Mouse (Mus musculus) embryonic facial prominence, embryonic 10.5 days (tissue): ENCODE results near the gene Gprc5c. TPM values are rescaled to one million over a fixed set of nuclear protein-coding genes. Genes with fewer than 3 reads are reported as not detected.

Experiments
- DNase-seq: peaks from one replicate; pipeline ENCODE4 v3.0.0-alpha.2; 2017; ENCODE audit warnings: low spot score
- H3K27ac ChIP-seq: fragments of 300-500 bp; sonication (generic); replicated peaks from 2 replicates; pipeline ENCODE4 v1.5.1; 2016; ENCODE audit warnings: mild to moderate bottlenecking
- H3K27me3 ChIP-seq: fragments of 300-500 bp; sonication (generic); replicated peaks from 2 replicates; pipeline ENCODE4 v1.6.1; 2016; ENCODE audit warnings: low read depth, mild to moderate bottlenecking; ENCODE audit not compliant: poor library complexity, severe bottlenecking
- H3K36me3 ChIP-seq: fragments of 300-500 bp; sonication (generic); replicated peaks from 2 replicates; pipeline ENCODE4 v1.6.1; 2016; ENCODE audit warnings: mild to moderate bottlenecking, moderate library complexity
- H3K4me1 ChIP-seq: fragments of 300-500 bp; sonication (generic); 2 replicates; pipeline ENCODE4 v1.6.1; 2016
- H3K4me3 ChIP-seq: fragments of 300-500 bp; sonication (generic); 2 replicates; pipeline ENCODE4 v1.5.1; 2016; ENCODE audit warnings: mild to moderate bottlenecking, moderate library complexity
- H3K9me3 ChIP-seq: fragments of 300-500 bp; sonication (generic); 2 replicates; pipeline ENCODE4 v1.6.1; 2016; ENCODE audit warnings: mild to moderate bottlenecking
- WGBS: fragments of 180-500 bp; shearing (Covaris S2); methylation state at CpG from one replicate; pipeline ENCODE4 v1.1.7; 2016; 5-methylcytosine and 5-hydroxymethylcytosine counted together
- polyA plus RNA-seq: library from polyadenylated mRNA; unstranded; fragments of >200 nt; fragmentation: Nextera tagmentation; extraction: Ambion mirVana; gene quantifications from 2 replicates; pipeline ENCODE4 v1.2.1, GENCODE M21; 2016

Gprc5c gene
- polyA plus RNA-seq, 1 experiment from 2014 or later: 62.5 TPM

DNA sequence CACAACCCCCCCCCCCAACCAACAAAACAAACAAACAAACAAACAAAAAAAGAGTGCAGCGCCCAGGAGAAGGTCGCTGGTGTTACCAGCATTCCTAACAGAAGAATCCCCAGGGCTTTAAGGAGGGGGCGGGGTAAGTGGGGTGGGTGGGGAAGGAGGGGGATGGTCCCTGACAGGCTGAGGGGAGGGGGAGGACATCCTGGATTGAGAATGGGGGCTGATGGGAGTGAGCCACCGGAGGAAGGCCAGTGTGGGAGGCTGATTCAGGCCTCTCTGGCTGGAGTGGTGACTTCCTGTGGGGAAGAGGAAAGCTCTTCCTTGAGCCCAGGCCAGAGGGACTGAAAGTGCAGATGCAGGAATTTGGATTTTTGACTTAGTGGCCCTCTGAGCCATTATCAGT, 4.6 kb upstream of the Gprc5c start:
- 67% methylated on average over 4 of the region's 4 CpGs for WGBS
- no peaks in the 10 kb centered on the region for H3K36me3 ChIP-seq
- no peak overlapping the region for H3K27ac ChIP-seq
- 0 out of 2 replicates have a peak, but pooled peaks cover 3% of the 10 kb centered on the region for H3K9me3 ChIP-seq
- H3K27me3 ChIP-seq: peaks cover 29% of the 10 kb centered on the region
- no peak for DNase-seq
- H3K4me3 ChIP-seq: no peak overlapping the region
- H3K4me1 ChIP-seq: peaks cover 63% of the 10 kb centered on the region

DNA sequence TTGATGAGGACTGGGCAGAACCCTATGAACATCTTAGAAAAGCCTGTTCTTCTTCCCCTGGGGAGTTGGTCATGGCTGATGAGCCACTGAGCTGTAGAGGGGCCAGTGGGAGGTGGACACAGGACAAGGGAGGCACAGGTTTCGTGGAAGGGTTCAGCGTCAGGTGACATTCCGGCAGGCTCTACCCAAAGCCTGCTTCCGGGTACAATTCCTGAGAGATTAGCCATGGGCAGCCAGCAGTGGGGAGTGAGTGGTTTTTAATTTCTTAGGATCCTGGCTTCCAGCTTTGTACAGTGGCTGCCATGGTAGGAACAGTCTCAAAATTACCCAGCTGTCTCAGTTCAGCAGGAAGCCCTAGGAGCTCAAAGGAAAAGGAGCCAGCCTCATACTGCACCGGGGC, 3.9 kb upstream of the Gprc5c start:
- DNase-seq: no peak
- Histone ChIP-seq H3K27me3 (peaks cover 35% of the 10 kb centered on the region), H3K4me1 (peaks cover 69% of the 10 kb centered on the region), H3K9me3 (no peaks in the 10 kb centered on the region), H3K36me3 (no peaks in the 10 kb centered on the region), H3K27ac (peak overlapping the region; percentile 7; the same call in 1 of the 2 replicates), H3K4me3 (no peak overlapping the region)
- WGBS: 77% methylated on average over 5 of the region's 5 CpGs

DNA sequence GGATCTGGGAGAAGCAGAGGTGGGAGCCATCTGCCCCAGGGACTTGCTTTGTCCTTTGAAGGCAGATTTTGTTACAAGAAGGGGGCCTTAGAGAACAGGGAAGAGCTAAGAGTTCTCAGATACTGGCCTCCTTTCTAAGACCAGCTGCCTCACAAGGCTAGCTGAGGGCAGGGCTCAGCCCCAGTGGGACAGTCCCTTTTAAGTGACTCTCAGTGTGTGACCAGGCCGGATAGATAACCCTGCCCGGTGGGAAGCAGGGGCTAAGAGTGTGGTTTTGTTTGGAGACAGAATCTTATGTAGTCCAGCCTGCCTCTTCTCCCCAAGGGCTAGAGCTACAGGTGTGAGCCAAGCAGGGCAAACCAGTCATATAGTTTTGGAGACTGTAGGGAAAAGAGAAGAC, 1.4 kb upstream of the Gprc5c start:
- H3K27me3 ChIP-seq: peaks cover 56% of the 10 kb centered on the region
- no peak for DNase-seq

DNA sequence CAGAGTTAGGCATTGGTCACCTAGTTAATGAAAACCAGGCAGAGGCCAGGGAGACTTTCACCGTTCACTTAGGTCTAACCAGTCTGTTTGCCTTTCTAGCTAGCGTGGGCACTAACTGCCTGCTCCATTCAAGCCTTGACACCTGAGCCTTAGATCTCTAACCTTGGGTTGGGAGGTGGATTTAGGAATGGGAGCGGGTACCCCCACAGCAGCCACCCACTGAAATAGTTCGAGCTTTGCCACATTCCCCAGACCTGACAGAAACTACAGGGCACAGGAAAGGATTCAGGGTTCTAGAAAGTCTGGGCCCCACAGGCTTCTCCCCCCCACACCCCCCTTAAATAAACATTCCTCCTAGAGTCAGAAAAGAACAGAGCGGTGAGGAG, 893 bp upstream of the Gprc5c start:
- H3K27ac ChIP-seq: peak overlapping the region; percentile 94
- H3K9me3 ChIP-seq: no peaks in the 10 kb centered on the region
- peak overlapping the region; percentile 88 for H3K4me3 ChIP-seq
- WGBS: 6% methylated on average over 5 of the region's 5 CpGs
- H3K4me1 ChIP-seq: peaks cover 78% of the 10 kb centered on the region
- peak; percentile 41 for DNase-seq
- peaks cover 7% of the 10 kb centered on the region; the same call in 1 of the 2 replicates for H3K36me3 ChIP-seq
- peaks cover 56% of the 10 kb centered on the region for H3K27me3 ChIP-seq

More for the DNA sequence above, 1.4 kb upstream of the Gprc5c start:
- Histone ChIP-seq H3K9me3 (no peaks in the 10 kb centered on the region), H3K4me1 (peaks cover 79% of the 10 kb centered on the region), H3K36me3 (peaks cover 3% of the 10 kb centered on the region; the same call in 1 of the 2 replicates), H3K4me3 (peak overlapping the region; percentile 88; the same call in 1 of the 2 replicates), H3K27ac (peak overlapping the region; percentile 94)
- WGBS: 2% methylated on average over 2 of the region's 2 CpGs

DNA sequence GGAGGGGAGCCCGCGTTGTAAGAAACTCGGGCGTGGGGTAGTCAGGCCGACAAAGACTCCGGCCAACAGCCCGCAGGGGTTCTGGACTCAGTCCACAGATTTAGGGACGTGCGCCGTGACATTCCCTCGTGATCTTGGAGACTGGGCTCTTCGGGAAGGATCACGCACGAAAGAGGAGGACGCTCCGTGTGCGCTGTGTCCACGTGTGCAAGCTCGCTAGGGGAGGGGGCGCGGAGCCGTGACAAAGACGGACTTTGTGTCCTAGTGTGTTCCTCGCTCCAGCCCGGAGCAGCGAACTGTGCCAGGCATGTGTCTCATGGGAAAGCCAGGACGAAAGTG, 286 bp downstream of the Gprc5c start:
- Histone ChIP-seq H3K9me3 (no peaks in the 10 kb centered on the region), H3K27ac (peak overlapping the region; percentile 94), H3K36me3 (peaks cover 9% of the 10 kb centered on the region), H3K4me3 (peak overlapping the region; percentile 88), H3K4me1 (peaks cover 75% of the 10 kb centered on the region), H3K27me3 (peaks cover 56% of the 10 kb centered on the region)
- WGBS: under 1% methylated on average over 27 of the region's 27 CpGs
- no peak for DNase-seq

DNA sequence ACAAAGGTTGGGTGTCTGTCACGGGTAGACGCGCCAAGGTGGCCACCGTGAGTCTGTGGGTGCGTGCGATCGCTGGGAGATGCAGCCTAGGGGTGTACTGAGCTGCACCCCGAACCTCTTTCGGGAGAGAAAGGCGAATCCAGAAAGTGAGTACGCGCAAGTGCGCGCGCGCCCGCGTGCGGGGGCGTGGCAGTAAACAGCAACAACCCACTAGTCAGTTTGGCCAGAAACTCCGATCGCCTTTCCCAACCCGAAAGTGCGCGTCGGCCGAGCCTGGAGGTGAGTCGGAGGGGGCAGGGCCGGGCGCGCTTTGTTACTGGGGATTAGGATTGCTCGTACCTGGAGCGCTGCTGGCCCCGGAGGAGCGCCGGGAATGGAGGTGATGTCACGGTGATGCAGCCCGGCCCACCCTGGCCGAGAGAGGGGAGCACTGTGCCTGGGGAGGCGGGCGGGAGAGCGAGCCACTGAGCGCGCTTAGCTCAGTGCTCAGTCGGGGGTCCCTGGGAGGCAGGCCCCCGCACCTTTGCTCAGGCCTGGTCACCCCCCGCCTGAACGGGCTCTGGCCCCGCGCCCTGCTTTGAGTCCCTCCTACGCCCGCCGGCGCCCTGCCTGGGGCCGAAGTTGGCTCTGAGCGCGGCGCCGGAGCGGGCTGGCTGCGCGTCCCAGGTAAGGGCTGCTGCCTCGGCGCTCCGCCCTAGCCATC, 807 bp downstream of the Gprc5c start:
- no peaks in the 10 kb centered on the region for H3K9me3 ChIP-seq
- peak overlapping the region; percentile 88 for H3K4me3 ChIP-seq
- H3K36me3 ChIP-seq: peaks cover 14% of the 10 kb centered on the region
- WGBS: under 1% methylated on average over 65 of the region's 65 CpGs
- H3K27ac ChIP-seq: peak overlapping the region; percentile 94
- DNase-seq: peak; percentile 88
- H3K27me3 ChIP-seq: peaks cover 56% of the 10 kb centered on the region
- peaks cover 70% of the 10 kb centered on the region for H3K4me1 ChIP-seq

DNA sequence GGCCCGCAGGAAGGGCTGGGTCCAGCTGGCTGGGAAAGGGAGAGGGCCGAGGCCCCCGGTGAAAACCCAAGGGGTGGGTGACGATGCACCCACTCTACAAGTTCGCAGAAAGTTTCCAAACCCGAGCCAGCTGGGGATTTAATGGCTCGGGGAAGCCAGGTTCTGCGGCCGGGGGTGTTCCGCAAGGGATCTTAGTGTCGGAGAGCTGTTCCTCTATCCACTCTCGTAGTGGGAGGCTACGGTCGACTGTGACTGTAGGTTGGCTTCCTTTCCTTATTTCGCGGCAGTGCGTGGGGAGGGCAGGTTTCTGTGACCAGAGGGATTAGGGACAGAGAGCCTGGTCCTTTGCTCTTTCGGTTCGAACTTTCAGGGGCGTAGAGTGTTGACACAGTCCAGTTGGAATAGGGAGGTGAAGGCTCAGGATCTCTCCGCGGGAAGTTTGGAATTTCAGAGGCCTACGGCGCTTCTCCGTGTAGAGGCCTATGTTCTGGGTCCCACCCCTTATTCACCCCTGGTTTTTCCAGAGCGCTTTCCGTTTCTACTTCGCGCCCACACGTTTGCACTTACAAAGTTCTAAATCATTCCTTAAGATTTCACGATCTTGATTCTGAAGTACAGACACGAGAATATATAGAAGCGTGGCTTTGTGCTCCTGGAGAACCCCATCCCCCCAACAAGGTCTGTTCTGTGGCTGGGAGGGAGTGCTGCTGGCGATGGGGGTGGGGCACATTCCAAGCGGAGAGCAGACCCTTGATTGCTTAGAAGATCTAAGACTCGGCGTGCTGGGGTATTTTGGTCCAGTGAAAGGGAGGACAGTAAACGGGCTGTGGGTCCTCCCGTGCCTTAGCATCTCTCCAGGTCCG, 1.6 kb downstream of the Gprc5c start:
- WGBS: under 1% methylated on average over 40 of the region's 40 CpGs
- Histone ChIP-seq H3K36me3 (peaks cover 22% of the 10 kb centered on the region), H3K9me3 (no peaks in the 10 kb centered on the region), H3K4me3 (peak overlapping the region; percentile 88), H3K4me1 (peaks cover 62% of the 10 kb centered on the region), H3K27ac (peak overlapping the region; percentile 94), H3K27me3 (peaks cover 56% of the 10 kb centered on the region)
- peak; percentile 84 for DNase-seq

DNA sequence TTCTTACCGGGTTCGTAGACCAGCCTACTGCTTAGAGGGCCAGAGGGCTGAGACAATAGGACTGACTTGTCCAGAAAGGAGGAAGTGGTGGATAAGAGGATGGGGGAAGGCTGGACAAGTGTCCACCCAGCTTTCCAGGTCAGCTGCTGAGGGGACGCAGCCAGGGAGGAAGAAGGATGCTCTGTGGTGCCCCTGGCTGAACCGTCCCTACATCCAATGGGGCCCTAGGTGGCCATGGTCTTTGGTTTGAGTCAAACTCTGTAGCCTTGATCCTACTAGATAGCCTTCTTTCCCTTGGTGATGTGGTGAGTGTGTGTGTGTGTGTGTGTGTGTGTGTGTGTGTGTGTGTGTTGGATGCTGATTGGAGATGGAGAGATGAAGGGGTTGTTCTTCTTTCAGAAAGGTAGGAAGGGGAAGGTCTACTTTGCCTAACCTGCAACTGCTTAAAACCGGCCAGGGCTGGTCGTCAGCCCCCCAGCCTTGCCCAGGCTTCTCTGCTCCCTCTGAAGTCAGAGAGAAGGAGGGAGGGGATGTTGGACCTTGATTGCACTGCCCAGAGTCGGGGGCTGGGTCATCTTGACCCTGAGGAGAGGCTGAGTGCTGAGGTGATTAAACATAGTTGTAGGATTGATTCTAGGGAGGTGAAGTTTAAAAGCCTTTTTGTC, 2.4 kb downstream of the Gprc5c start:
- 7% methylated on average over 7 of the region's 7 CpGs for WGBS
- Histone ChIP-seq H3K9me3 (no peaks in the 10 kb centered on the region), H3K4me3 (peak overlapping the region; percentile 88), H3K36me3 (peaks cover 29% of the 10 kb centered on the region), H3K27me3 (peaks cover 56% of the 10 kb centered on the region), H3K4me1 (peaks cover 62% of the 10 kb centered on the region), H3K27ac (peak overlapping the region; percentile 94)
- peak; percentile 32 for DNase-seq

DNA sequence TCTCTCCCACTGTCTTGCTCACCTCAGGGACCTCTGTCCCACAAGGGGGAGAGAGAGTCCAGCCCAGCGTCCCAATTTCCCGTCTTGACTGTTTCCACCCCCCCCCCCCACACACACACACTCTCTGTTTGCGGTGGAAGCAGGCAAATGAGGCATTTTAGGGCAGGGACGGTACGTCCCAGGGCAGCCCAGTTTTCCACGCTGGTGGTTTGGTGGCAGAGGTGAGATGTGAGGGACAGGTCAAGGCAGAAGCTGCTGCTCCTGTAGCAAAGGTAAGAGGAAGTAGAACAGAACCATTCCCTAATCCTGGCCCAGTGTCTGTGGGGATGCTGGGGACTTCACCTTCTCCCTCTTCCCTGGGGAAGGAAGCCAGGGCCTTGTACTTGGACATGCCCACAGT, 3.6 kb downstream of the Gprc5c start:
- H3K4me1 ChIP-seq: peaks cover 52% of the 10 kb centered on the region
- H3K36me3 ChIP-seq: peaks cover 39% of the 10 kb centered on the region
- no peak for DNase-seq
- H3K9me3 ChIP-seq: no peaks in the 10 kb centered on the region
- WGBS: 75% methylated on average over 6 of the region's 6 CpGs
- H3K27ac ChIP-seq: no peak overlapping the region; the same call in 1 of the 2 replicates
- peak overlapping the region; percentile 88 for H3K4me3 ChIP-seq
- H3K27me3 ChIP-seq: peaks cover 45% of the 10 kb centered on the region

DNA sequence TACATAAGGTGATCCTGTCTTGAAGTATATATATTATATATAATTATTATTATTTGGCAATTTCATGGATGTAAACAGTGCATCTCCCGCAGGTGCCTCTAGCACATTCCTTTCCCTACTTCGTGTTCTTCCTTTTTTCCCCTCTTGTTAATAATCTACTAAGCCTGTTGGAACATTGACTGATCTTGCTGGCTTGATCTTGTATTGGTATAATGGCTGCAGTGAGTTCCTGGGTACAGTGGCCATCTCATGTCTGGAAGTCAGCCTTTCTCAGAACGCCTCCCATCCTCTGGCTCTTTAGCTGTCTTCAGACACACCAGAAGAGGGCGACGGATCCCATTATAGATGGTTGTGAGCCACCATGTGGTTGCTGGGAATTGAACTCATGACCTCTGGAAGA, 5.2 kb downstream of the Gprc5c start:
- Histone ChIP-seq H3K27me3 (peaks cover 30% of the 10 kb centered on the region), H3K27ac (no peak overlapping the region), H3K4me3 (no peak overlapping the region), H3K9me3 (no peaks in the 10 kb centered on the region), H3K36me3 (peaks cover 44% of the 10 kb centered on the region), H3K4me1 (peaks cover 37% of the 10 kb centered on the region)
- no peak for DNase-seq
- 91% methylated on average over 5 of the region's 5 CpGs for WGBS

DNA sequence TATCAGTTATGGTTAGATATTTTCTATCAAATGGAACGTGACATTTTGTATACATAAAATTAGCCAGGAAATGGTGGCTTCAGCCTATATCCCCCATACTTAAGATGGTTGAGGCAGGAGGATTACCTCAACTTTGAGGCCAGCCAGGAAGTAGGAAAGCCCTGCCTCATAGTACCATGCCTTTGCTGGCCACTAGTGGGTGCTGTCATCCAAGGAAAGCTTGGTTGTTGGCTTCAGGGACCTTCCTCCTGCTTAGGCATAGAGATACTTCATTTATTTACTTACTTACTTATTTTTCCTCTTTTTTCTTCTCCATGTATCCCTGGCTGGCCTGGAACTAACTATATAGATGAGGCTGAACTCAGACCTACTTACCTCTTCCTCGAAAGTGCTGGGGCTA, 7.7 kb downstream of the Gprc5c start:
- H3K27ac ChIP-seq: no peak overlapping the region
- no peaks in the 10 kb centered on the region for H3K9me3 ChIP-seq
- H3K4me3 ChIP-seq: no peak overlapping the region
- H3K27me3 ChIP-seq: peaks cover 7% of the 10 kb centered on the region
- peaks cover 12% of the 10 kb centered on the region for H3K4me1 ChIP-seq
- WGBS: 93% methylated on average over 2 of the region's 2 CpGs
- H3K36me3 ChIP-seq: peaks cover 58% of the 10 kb centered on the region
- DNase-seq: peak; percentile 26

DNA sequence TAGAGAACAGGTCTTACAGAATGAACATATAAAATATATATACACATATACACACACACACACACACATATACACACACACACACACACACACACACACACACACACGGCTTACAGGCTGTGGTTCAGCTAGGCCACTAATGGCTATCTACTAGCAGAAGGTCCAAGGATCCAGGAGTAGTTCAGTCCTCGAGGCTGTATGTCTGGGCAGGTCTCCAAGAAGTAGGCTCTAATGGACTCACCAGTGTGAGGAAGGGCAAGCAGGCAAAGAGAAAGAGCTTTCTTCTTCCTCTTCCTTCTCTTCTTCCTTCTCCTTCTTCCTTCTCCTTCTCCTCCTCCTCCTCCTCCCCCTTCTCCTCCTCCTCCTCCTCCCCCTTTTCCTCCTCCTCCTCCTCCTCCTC, 10.1 kb downstream of the Gprc5c start:
- H3K9me3 ChIP-seq: no peaks in the 10 kb centered on the region
- H3K27ac ChIP-seq: no peak overlapping the region
- peaks cover 75% of the 10 kb centered on the region for H3K36me3 ChIP-seq
- H3K4me1 ChIP-seq: peaks cover 17% of the 10 kb centered on the region
- WGBS: 83% methylated on average over 2 of the region's 2 CpGs
- no peak for DNase-seq
- no peak overlapping the region for H3K4me3 ChIP-seq
- no peaks in the 10 kb centered on the region for H3K27me3 ChIP-seq
